Mouse (Mus musculus) heart, embryonic 16.5 days (tissue): ENCODE results near the gene Dcaf11. TPM values are rescaled to one million over a fixed set of nuclear protein-coding genes. Genes with fewer than 3 reads are reported as not detected.

ENCODE experiments used
- ATAC-seq: fragments of 200-750 bp; cut with Nextera tagmentation; replicated peaks from 2 replicates; pipeline ENCODE4 v1.8.0; 2017; ENCODE audit warnings: moderate number of reproducible peaks; ENCODE audit not compliant: insufficient read depth, low FRiP score; ENCODE audit errors: extremely low read depth
- H3K27ac ChIP-seq: fragments of 300-500 bp; sonication (generic); 2 replicates; pipeline ENCODE4 v1.5.1; 2014; ENCODE audit warnings: mild to moderate bottlenecking, low read length, control low read depth, moderate library complexity
- H3K27me3 ChIP-seq: fragments of 300-500 bp; sonication (generic); 2 replicates; pipeline ENCODE4 v1.6.1; 2014; ENCODE audit warnings: low read length, mixed read lengths; ENCODE audit not compliant: control insufficient read depth, insufficient read depth
- H3K36me3 ChIP-seq: fragments of 300-500 bp; sonication (generic); 2 replicates; pipeline ENCODE4 v1.6.1; 2014; ENCODE audit not compliant: control insufficient read depth, insufficient read depth
- H3K4me1 ChIP-seq: fragments of 300-500 bp; sonication (generic); 2 replicates; pipeline ENCODE4 v1.6.1; 2014; ENCODE audit warnings: low read length, mixed read lengths; ENCODE audit not compliant: control insufficient read depth, insufficient read depth
- H3K4me2 ChIP-seq: fragments of 300-500 bp; sonication (generic); 2 replicates; pipeline ENCODE4 v1.6.1; 2014; ENCODE audit warnings: low read depth, mild to moderate bottlenecking, control low read depth, low read length
- H3K4me3 ChIP-seq: fragments of 300-500 bp; sonication (generic); 2 replicates; pipeline ENCODE4 v1.5.1; 2014; ENCODE audit warnings: mild to moderate bottlenecking, control low read depth, low read length
- H3K9ac ChIP-seq: fragments of 300-500 bp; sonication (generic); 2 replicates; pipeline ENCODE4 v1.6.1; 2014; ENCODE audit warnings: low read length, control low read depth
- H3K9me3 ChIP-seq: fragments of 300-500 bp; sonication (generic); replicated peaks from 2 replicates; pipeline ENCODE4 v1.6.1; 2016; ENCODE audit warnings: low read length; ENCODE audit not compliant: control insufficient read depth
- WGBS: fragments of 180-500 bp; shearing (Covaris S2); extraction: QIAGEN DNeasy Blood & Tissue Kit; methylation state at CpG from one replicate; pipeline ENCODE4 v1.1.7; 2014; 5-methylcytosine and 5-hydroxymethylcytosine counted together
- polyA plus RNA-seq: library from polyadenylated mRNA; unstranded; fragments of >200 nt; fragmentation: Nextera tagmentation; extraction: Ambion mirVana; gene quantifications from 2 replicates; pipeline ENCODE4 v1.2.1, GENCODE M21; 2015

The Dcaf11 gene
- polyA plus RNA-seq, 1 experiment from 2014 or later: 75.1 TPM

DNA sequence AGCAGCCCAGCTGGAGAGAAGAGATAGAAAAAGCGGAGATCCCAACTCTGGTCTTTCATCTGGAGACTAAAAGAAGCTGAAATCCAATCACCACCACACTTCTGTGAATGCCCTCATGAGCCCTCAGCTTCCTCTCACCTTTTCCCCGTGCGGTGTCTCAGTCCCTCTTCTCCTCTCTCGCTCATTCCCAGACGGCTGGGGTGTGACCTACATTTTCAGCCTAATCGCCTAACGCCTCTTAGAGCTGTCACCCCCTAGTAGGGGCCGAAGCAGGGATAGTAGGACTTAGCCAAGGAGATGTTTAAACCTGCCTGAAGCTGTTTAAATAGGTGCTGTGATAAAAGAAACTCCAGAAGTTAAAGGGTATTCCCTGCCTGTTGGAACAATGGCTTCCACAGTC is 35.0 kb upstream of the Dcaf11 start, which contains the start of gene Nrl:
Nrl (minus strand) TSS at position 197 of the 400 bp plus-strand sequence.
- no peak for ATAC-seq
- no peak within 1 kb of the TSS for H3K9ac ChIP-seq
- H3K9me3 ChIP-seq: no peaks in the 10 kb centered on the region
- peaks cover 9% of the 10 kb centered on the region; the same call in 1 of the 2 replicates for H3K4me1 ChIP-seq
- H3K4me3 ChIP-seq: no peak within 1 kb of the TSS
- WGBS: 12% methylated on average over 8 of the region's 8 CpGs
- no peaks in the 10 kb centered on the region for H3K36me3 ChIP-seq
- H3K27ac ChIP-seq: no peak within 1 kb of the TSS
- peaks cover 43% of the 10 kb centered on the region for H3K27me3 ChIP-seq
- H3K4me2 ChIP-seq: no peak within 1 kb of the TSS

DNA sequence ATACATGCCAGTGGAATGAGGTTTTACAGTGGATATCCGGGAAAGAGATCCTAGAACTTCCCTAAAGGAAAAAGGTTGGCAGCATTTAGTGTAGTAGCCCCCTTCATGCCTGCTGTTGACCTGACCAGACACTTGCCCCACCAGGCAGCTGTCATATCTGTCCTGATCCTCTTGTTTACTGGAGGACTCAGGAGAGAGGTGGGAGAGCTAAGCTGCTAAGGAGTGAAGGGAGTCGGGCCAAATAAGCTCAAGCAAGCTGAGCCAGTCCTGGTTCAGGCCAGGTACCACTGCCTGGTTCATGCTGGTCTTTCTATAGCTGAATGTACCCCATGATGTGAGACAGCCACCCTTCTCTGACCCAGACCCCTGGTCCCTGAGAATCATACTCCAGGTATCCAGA is 33.1 kb upstream of the Dcaf11 start:
- Histone ChIP-seq H3K9me3 (no peaks in the 10 kb centered on the region), H3K4me1 (0 out of 2 replicates have a peak, but pooled peaks cover 2% of the 10 kb centered on the region), H3K4me2 (no peak overlapping the region), H3K27ac (no peak overlapping the region), H3K9ac (no peak overlapping the region), H3K4me3 (no peak overlapping the region), H3K27me3 (peaks cover 32% of the 10 kb centered on the region), H3K36me3 (no peaks in the 10 kb centered on the region)
- no peak for ATAC-seq
- 62% methylated on average over 2 of the region's 2 CpGs for WGBS

DNA sequence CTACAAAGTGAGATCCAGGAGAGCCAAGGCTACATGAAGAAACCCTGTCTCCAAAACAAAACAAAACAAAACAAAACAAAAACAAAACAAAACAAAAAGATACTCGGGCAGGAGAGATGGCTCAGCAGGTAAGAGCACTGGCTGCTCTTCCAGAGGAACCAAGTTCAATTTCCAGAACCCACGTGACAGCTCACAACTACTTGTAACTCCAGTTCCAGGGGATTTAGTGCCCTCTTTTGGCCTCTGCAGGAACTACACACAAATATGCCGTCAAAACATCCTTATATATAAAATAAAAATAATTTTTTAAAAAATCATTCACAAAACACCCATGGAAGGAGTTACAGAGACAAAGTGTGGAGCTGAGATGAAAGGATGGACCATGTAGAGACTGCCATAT is 31.9 kb upstream of the Dcaf11 start:
- WGBS: 22% methylated on average over 3 of the region's 3 CpGs
- Histone ChIP-seq H3K27me3 (peaks cover 19% of the 10 kb centered on the region), H3K4me1 (0 out of 2 replicates have a peak, but pooled peaks cover 2% of the 10 kb centered on the region), H3K9me3 (no peaks in the 10 kb centered on the region), H3K4me3 (no peak overlapping the region), H3K4me2 (no peak overlapping the region), H3K36me3 (no peaks in the 10 kb centered on the region), H3K27ac (no peak overlapping the region), H3K9ac (no peak overlapping the region)
- ATAC-seq: no peak

DNA sequence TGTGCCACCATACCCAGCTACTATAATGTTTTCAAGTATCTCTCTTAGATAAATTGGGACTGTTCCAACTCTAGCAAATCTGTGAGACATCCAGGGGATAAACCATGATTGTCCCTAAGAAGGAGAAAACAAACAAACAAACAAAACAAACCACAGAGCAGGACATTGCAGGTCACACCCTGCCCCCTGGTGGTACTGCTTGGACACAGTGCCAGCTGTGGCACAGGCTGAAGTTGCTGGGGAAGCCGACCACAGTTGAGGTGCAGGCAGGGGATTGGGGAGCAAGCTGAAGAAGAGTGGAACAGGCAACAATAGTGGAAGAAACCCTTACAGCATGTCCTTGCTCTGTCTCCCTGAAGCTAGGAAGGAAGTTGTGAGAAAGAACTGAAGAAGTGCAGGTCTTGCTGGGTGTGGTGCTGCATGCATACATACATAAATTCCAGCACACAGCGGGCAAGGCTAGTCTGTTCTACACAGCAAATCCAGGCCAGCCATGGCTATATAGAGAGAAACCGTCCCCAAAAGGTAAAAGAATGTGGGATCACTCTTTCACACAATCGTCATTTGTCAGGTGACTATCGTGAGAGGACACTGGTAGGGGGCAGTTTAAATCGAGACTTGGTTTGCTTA is 23.6 kb upstream of the Dcaf11 start:
- Histone ChIP-seq H3K4me1 (peaks cover 4% of the 10 kb centered on the region), H3K4me3 (no peak overlapping the region), H3K4me2 (no peak overlapping the region), H3K9ac (no peak overlapping the region), H3K36me3 (no peaks in the 10 kb centered on the region), H3K9me3 (no peaks in the 10 kb centered on the region), H3K27ac (no peak overlapping the region), H3K27me3 (no peaks in the 10 kb centered on the region)
- 45% methylated on average over 6 of the region's 6 CpGs for WGBS
- no peak for ATAC-seq

DNA sequence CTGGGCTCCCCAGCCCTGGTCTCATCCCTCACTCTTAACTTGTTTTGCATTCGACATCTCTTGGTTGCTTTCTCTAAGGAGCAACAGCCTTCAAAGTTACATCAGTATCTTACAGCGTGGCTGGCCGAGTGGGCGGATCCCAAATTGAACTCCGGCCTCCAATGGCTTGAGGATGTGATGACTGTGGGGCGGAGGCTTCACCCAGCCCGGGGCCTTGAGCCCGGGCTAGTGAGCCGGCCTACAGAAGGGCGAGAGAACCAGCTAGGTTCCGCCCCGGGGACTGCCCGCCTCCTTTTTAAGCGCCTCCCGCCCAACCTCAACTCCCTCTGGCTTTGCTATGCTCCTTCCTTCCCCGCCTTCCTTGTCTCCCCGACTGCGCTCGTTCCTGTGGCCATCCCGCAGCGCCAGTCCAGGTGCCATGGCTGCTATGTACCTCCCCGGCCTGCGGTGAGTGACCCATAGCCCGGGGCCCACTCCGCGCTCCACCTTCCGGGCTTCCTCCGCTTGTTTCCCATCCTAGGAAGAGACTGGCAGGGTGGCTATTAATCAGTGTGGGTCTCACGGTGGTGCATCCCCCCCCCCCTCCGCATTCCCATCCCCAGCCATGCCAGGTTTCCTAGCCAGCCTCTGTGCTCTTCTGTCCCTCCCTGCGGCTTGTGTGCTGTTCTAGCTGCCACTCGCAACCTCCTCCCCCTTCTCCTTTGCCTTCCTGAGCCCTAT is 19.6 kb upstream of the Dcaf11 start, which contains the start of gene Pck2:
Pck2 (plus strand) TSS at position 200 of the 720 bp plus-strand sequence.
- H3K27me3 ChIP-seq: no peaks in the 10 kb centered on the region
- H3K9me3 ChIP-seq: no peaks in the 10 kb centered on the region
- H3K4me2 ChIP-seq: peak within 1 kb of the TSS; percentile 81
- H3K36me3 ChIP-seq: peaks cover 11% of the 10 kb centered on the region; the same call in 1 of the 2 replicates
- peak; percentile 92 for ATAC-seq
- WGBS: under 1% methylated on average over 32 of the region's 32 CpGs
- H3K4me1 ChIP-seq: peaks cover 7% of the 10 kb centered on the region
- H3K27ac ChIP-seq: peak within 1 kb of the TSS; percentile 84
- peak within 1 kb of the TSS; percentile 78 for H3K9ac ChIP-seq
- H3K4me3 ChIP-seq: peak within 1 kb of the TSS; percentile 73

DNA sequence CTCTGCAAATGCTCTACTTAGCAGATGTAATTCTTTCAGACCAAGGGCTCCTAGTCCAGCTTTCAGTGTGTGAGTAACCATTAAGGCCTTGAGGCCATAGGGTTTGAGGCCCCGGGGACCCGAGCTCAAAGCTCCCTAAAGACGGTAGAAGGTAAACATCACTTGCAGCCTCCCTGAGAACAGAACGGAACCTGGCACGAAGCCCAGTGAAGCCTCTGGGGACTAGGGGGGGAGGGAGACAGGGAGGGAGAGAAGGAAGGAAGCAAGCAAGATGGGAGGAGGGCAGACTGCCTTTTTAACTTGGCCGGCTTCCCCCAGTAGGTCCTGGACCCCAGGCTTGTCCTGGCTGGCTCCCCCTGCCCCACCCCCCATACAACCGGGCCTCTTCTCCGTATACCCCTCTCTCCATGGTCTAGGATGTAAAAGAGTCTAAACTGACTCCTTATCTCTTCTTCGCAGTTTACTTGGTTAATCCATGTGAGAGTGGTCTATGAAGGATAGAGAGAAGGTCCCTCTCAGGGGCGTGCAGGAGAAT is 19.0 kb upstream of the Dcaf11 start:
- no peaks in the 10 kb centered on the region for H3K9me3 ChIP-seq
- H3K4me3 ChIP-seq: peak overlapping the region; percentile 73
- H3K27me3 ChIP-seq: no peaks in the 10 kb centered on the region
- H3K36me3 ChIP-seq: peaks cover 12% of the 10 kb centered on the region; the same call in 1 of the 2 replicates
- H3K4me2 ChIP-seq: peak overlapping the region; percentile 81
- peak; percentile 58 for ATAC-seq
- H3K9ac ChIP-seq: peak overlapping the region; percentile 78
- peaks cover 7% of the 10 kb centered on the region for H3K4me1 ChIP-seq
- H3K27ac ChIP-seq: peak overlapping the region; percentile 84
- WGBS: 4% methylated on average over 10 of the region's 10 CpGs

DNA sequence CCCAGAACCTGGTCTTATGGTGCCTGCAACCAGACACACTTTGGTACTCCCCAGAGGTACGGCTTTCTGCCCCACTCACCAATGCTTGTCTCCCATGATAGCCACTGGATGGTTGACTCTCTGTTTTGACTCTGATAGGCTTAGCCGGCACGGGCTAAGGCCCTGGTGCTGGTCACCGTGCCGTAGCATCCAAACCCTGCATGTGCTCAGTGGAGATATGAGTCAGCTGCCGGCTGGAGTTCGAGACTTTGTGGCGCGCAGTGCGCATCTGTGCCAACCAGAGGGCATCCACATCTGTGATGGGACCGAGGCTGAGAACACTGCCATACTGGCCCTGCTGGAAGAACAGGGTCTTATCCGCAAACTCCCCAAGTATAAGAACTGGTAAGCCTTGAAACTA is 17.5 kb upstream of the Dcaf11 start:
- Histone ChIP-seq H3K9me3 (no peaks in the 10 kb centered on the region), H3K9ac (no peak overlapping the region), H3K36me3 (peaks cover 17% of the 10 kb centered on the region; the same call in 1 of the 2 replicates), H3K4me1 (peaks cover 7% of the 10 kb centered on the region), H3K4me3 (no peak overlapping the region), H3K27me3 (no peaks in the 10 kb centered on the region), H3K27ac (no peak overlapping the region), H3K4me2 (no peak overlapping the region)
- 94% methylated on average over 12 of the region's 12 CpGs for WGBS
- ATAC-seq: no peak

DNA sequence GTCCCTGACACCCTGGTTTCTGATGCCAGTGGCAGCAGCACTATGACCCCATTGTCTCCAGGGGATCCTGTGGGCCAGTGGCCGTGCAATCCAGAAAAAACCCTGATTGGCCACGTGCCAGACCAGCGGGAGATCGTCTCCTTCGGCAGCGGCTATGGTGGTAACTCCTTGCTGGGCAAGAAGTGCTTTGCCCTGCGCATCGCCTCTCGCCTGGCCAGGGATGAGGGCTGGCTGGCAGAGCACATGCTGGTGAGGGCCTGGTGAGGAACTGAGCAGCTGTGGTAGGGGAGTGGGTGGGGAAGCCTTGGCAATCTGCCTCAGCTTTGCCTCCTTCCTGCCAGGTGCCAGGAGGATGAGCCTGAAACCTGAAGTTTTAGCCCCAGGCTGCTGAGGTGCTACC is 15.5 kb upstream of the Dcaf11 start:
- H3K9me3 ChIP-seq: no peaks in the 10 kb centered on the region
- no peak overlapping the region for H3K4me3 ChIP-seq
- no peaks in the 10 kb centered on the region for H3K27me3 ChIP-seq
- H3K4me2 ChIP-seq: no peak overlapping the region
- peaks cover 30% of the 10 kb centered on the region for H3K36me3 ChIP-seq
- no peak overlapping the region for H3K27ac ChIP-seq
- peaks cover 7% of the 10 kb centered on the region for H3K4me1 ChIP-seq
- H3K9ac ChIP-seq: no peak overlapping the region
- 66% methylated on average over 9 of the region's 9 CpGs for WGBS
- ATAC-seq: no peak

DNA sequence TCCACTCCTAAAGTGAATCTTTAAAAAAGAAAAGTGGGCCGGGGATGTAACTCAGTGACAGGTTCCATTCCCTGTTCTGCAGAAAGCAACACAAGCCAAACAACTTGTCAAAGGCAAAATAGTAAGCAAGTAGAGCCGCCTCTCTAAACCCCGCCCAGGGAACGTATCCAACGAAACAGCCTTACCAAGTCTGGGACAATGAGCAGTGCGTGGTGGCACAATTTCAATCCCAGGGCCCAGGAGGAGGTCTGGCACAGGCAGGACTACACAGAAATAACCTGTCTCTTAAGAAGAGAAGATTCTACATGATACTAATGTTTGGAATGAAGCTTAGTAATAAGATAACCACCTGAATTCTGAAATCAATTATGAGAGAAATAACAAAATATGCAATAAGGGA is 9.6 kb upstream of the Dcaf11 start:
- H3K4me3 ChIP-seq: no peak overlapping the region
- no peak overlapping the region for H3K27ac ChIP-seq
- H3K27me3 ChIP-seq: no peaks in the 10 kb centered on the region
- H3K4me1 ChIP-seq: no peaks in the 10 kb centered on the region
- H3K9me3 ChIP-seq: no peaks in the 10 kb centered on the region
- H3K36me3 ChIP-seq: peaks cover 19% of the 10 kb centered on the region
- no peak overlapping the region for H3K9ac ChIP-seq
- no peak for ATAC-seq
- H3K4me2 ChIP-seq: no peak overlapping the region
- WGBS: 76% methylated on average over 6 of the region's 6 CpGs
